Mouse (Mus musculus) limb, embryonic 13.5 days (tissue): Measurements from ENCODE around the gene Arhgef26. TPM values are rescaled to one million over a fixed set of nuclear protein-coding genes. Genes with fewer than 3 reads are reported as not detected.

Experiments
- ATAC-seq: fragments of 200-750 bp; cut with Nextera tagmentation; 2 replicates; pipeline ENCODE4 v1.8.0; 2017; ENCODE audit warnings: low read depth, moderate number of reproducible peaks, moderate TSS enrichment; ENCODE audit not compliant: low FRiP score
- H3K27ac ChIP-seq: fragments of 300-500 bp; sonication (generic); 2 replicates; pipeline ENCODE4 v1.5.1; 2015; ENCODE audit warnings: inconsistent platforms, mild to moderate bottlenecking, moderate library complexity
- H3K27me3 ChIP-seq: fragments of 300-500 bp; sonication (generic); 2 replicates; pipeline ENCODE4 v1.6.1; 2015; ENCODE audit warnings: mild to moderate bottlenecking, inconsistent platforms
- H3K36me3 ChIP-seq: fragments of 300-500 bp; sonication (generic); 2 replicates; pipeline ENCODE4 v1.6.1; 2015; ENCODE audit warnings: inconsistent platforms, mild to moderate bottlenecking, moderate library complexity
- H3K4me1 ChIP-seq: fragments of 300-500 bp; sonication (generic); 2 replicates; pipeline ENCODE4 v1.6.1; 2015; ENCODE audit warnings: inconsistent platforms
- H3K4me2 ChIP-seq: fragments of 300-500 bp; sonication (generic); replicated peaks from 2 replicates; pipeline ENCODE4 v1.6.1; 2015; ENCODE audit warnings: inconsistent platforms, mild to moderate bottlenecking, moderate library complexity
- H3K4me3 ChIP-seq: fragments of 300-500 bp; sonication (generic); 2 replicates; pipeline ENCODE4 v1.5.1; 2015; ENCODE audit warnings: moderate library complexity, mild to moderate bottlenecking, inconsistent platforms
- H3K9ac ChIP-seq: fragments of 300-500 bp; sonication (generic); 2 replicates; pipeline ENCODE4 v1.6.1; 2015; ENCODE audit warnings: mild to moderate bottlenecking, inconsistent platforms
- H3K9me3 ChIP-seq: fragments of 300-500 bp; sonication (generic); 2 replicates; pipeline ENCODE4 v1.6.1; 2016; ENCODE audit warnings: inconsistent platforms
- WGBS: fragments of 180-500 bp; shearing (Covaris S2); methylation state at CpG from one replicate; pipeline ENCODE4 v1.1.7; 2015; 5-methylcytosine and 5-hydroxymethylcytosine counted together
- polyA plus RNA-seq: library from polyadenylated mRNA; unstranded; fragments of >200 nt; fragmentation: Nextera tagmentation; extraction: Ambion mirVana; gene quantifications from 2 replicates; pipeline ENCODE4 v1.2.1, GENCODE M21; 2015

Gene Arhgef26
- polyA plus RNA-seq, 1 experiment from 2014 or later, result 10.5 TPM

- H3K27ac ChIP-seq, result no peak overlapping the region
- WGBS, result 45% methylated on average over 6 of the region's 6 CpGs
- H3K9me3 ChIP-seq, result no peaks in the 10 kb centered on the region
- H3K36me3 ChIP-seq, result 0 out of 2 replicates have a peak, but pooled peaks cover 3% of the 10 kb centered on the region
- no peaks in the 10 kb centered on the region for H3K4me1 ChIP-seq
- ATAC-seq, result no peak
- no peak overlapping the region for H3K4me3 ChIP-seq
- H3K9ac ChIP-seq, result no peak overlapping the region
- H3K27me3 ChIP-seq, result no peaks in the 10 kb centered on the region
- no peak overlapping the region for H3K4me2 ChIP-seq
These were observed 10.5 kb downstream of the Arhgef26 start for GRCm38 (mm10) chr3:62348514-62349217.

DNA sequence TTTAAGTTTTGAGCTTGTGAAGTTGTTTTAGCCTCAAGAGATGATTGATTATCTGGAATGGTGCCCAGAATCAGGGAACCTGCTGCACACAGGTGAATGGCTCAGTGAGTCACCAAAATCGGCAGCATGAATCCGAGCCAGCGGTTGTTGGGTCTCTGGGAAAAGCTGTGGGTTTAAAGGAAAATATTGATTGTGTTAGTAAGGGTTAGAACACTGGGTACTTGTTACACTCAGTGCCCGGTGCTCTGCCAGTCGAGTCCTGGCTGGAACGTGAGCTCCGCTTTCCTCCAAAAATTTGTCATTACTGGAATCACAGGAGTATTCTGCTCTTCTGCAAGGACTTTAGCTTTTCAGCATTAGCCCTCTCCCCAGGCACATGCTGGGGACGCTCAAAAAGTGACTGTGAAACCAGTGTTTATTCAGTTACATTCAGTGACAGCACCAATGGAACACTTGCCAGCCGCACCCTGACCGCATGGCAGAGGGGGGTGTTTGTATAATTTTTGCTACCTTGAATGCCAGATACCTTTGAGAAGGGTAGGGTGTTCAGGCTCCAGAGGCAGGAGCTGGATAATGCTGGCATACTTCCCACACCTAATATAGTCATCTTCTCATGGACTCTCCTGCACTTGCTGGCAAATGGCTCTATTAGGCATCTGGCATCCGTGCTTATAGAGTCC lies 11.2 kb downstream of the Arhgef26 start:
- H3K9me3 ChIP-seq, result no peaks in the 10 kb centered on the region
- WGBS, result 72% methylated on average over 11 of the region's 11 CpGs
- H3K36me3 ChIP-seq, result 0 out of 2 replicates have a peak, but pooled peaks cover 3% of the 10 kb centered on the region
- no peaks in the 10 kb centered on the region for H3K27me3 ChIP-seq
- H3K4me2 ChIP-seq, result no peak overlapping the region
- H3K4me1 ChIP-seq, result no peaks in the 10 kb centered on the region
- H3K4me3 ChIP-seq, result no peak overlapping the region
- no peak for ATAC-seq
- H3K27ac ChIP-seq, result no peak overlapping the region
- no peak overlapping the region for H3K9ac ChIP-seq

DNA sequence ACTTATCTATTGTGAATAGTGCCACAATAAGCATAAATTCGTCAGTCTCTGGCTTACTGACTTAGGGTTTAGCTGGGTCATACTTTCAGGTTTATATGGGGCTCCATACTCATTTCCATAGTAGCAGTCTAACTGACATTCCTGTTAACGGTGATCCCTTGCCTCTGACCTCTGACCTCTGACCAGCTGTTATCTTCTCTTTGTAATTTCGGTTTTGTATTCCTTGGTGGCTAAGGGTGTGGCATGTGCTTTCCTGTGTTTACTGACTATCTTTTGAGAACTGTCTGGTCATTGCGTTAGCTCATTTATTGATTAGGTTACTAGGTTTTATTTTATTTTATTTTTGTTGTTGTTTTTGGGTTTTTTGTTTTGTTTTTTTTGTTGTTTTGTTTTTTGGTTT lies 13.9 kb downstream of the Arhgef26 start:
- Histone ChIP-seq H3K4me3 (no peak overlapping the region), H3K9me3 (no peaks in the 10 kb centered on the region), H3K27me3 (no peaks in the 10 kb centered on the region), H3K36me3 (0 out of 2 replicates have a peak, but pooled peaks cover 3% of the 10 kb centered on the region), H3K9ac (no peak overlapping the region), H3K27ac (no peak overlapping the region), H3K4me1 (no peaks in the 10 kb centered on the region; the same call in 1 of the 2 replicates), H3K4me2 (no peak overlapping the region)
- 79% methylated on average over 4 of the region's 4 CpGs for WGBS
- no peak for ATAC-seq

DNA sequence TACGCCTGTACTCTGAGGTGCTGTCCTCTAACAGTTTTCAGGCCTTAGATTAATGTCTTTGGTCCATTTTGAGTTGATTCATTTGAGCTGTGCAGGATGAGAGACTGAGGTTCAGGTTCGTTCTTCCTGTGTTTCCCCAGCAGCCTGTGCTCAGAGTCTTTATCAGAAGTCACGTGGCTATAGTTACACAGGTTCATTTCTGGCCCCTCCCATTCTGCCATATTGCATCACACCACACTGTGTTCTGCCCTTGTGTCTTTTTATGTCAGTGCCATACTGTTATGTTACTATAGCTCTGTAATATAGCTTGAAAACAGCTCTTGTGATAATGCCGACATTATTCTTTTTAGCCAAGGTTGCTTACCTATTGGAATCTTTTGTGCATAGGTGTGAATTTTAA lies 14.7 kb downstream of the Arhgef26 start:
- Histone ChIP-seq H3K9me3 (no peaks in the 10 kb centered on the region), H3K4me1 (no peaks in the 10 kb centered on the region; the same call in 1 of the 2 replicates), H3K36me3 (0 out of 2 replicates have a peak, but pooled peaks cover 3% of the 10 kb centered on the region), H3K4me3 (no peak overlapping the region), H3K27ac (no peak overlapping the region), H3K4me2 (no peak overlapping the region), H3K9ac (no peak overlapping the region), H3K27me3 (no peaks in the 10 kb centered on the region)
- ATAC-seq, result no peak
- 92% methylated on average over 4 of the region's 4 CpGs for WGBS

DNA sequence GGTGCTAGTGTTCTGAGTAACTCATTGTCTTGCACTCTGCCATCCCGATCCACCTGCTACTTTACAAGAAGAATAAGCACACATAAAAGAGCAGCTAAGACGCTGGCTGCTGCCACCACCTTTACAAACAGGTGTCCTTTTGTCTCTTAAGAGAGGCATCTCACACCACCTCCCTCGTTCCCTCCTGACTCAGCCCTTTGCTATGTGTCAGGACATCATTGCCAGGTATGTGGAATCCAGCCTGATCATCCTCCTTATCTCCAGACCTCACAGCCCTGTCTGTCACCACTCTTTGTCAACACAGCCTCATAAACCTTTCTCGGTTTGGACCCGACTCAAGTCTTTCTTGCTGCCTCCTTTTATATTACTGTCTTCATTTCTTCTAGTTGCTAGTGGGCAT lies 29.7 kb downstream of the Arhgef26 start:
- Histone ChIP-seq H3K4me2 (no peak overlapping the region), H3K4me1 (no peaks in the 10 kb centered on the region), H3K27me3 (no peaks in the 10 kb centered on the region), H3K36me3 (no peaks in the 10 kb centered on the region), H3K9ac (no peak overlapping the region), H3K4me3 (no peak overlapping the region), H3K27ac (no peak overlapping the region), H3K9me3 (no peaks in the 10 kb centered on the region)
- ATAC-seq, result no peak
- 72% methylated on average over 5 of the region's 5 CpGs for WGBS

DNA sequence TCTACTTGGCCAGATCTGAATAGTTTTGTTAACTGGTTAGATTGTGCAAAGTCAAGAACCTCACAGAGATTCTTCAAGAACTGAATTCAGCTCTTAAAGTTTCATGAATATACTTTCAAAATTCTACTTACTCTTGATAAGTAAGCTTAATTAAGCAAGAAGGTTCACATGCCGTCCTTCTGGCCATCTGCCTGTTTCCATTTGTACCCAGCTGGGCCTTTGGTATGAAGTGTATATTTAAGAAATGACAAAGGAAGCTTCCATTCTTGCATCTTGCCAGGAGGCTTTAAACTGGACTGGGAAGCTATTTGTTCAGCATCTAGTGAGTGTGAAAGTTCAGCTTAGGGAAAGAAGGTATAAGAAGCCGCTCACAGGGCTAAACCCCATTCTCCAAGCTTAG lies 34.7 kb downstream of the Arhgef26 start:
- Histone ChIP-seq H3K4me1 (no peaks in the 10 kb centered on the region), H3K9me3 (no peaks in the 10 kb centered on the region), H3K27ac (no peak overlapping the region), H3K27me3 (no peaks in the 10 kb centered on the region), H3K4me2 (no peak overlapping the region), H3K4me3 (no peak overlapping the region), H3K36me3 (no peaks in the 10 kb centered on the region), H3K9ac (no peak overlapping the region)
- no peak for ATAC-seq
- WGBS, result 87% methylated on average over 2 of the region's 2 CpGs

GRCm38 (mm10) chr3:62374346-62374745 lies 36.2 kb downstream of the Arhgef26 start:
- Histone ChIP-seq H3K27ac (no peak overlapping the region), H3K36me3 (no peaks in the 10 kb centered on the region), H3K4me2 (no peak overlapping the region), H3K4me1 (no peaks in the 10 kb centered on the region), H3K9ac (no peak overlapping the region), H3K27me3 (no peaks in the 10 kb centered on the region), H3K9me3 (no peaks in the 10 kb centered on the region), H3K4me3 (no peak overlapping the region)
- no peak for ATAC-seq
- 96% methylated on average over 4 of the region's 4 CpGs for WGBS

DNA sequence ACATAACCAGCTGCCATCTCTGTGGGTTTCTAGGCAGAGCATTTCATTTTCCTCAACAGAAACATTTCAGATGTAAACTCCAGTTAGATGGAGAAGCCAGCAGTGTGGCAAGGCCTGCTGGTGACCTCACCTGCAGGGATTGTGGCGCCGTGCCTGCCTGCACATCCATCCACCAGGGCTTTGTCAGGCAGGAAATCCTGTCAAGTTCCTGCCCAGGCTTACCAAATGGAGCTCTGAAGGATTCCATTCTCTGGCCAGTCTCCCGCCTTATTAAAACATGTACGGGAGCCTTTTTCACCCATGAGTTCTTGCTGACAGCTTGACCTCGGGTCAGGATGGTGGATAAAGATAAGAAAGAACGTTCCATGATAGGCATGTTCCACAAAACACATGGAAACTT lies 36.7 kb downstream of the Arhgef26 start:
- no peaks in the 10 kb centered on the region for H3K36me3 ChIP-seq
- no peak for ATAC-seq
- no peaks in the 10 kb centered on the region for H3K4me1 ChIP-seq
- H3K27ac ChIP-seq, result no peak overlapping the region
- H3K4me3 ChIP-seq, result no peak overlapping the region
- no peaks in the 10 kb centered on the region for H3K27me3 ChIP-seq
- 72% methylated on average over 6 of the region's 6 CpGs for WGBS
- H3K9me3 ChIP-seq, result no peaks in the 10 kb centered on the region
- H3K4me2 ChIP-seq, result no peak overlapping the region
- H3K9ac ChIP-seq, result no peak overlapping the region

- WGBS, result 86% methylated on average over 2 of the region's 2 CpGs
- Histone ChIP-seq H3K4me3 (no peak overlapping the region), H3K4me1 (no peaks in the 10 kb centered on the region), H3K9me3 (no peaks in the 10 kb centered on the region), H3K27me3 (no peaks in the 10 kb centered on the region), H3K27ac (no peak overlapping the region), H3K36me3 (no peaks in the 10 kb centered on the region), H3K9ac (no peak overlapping the region), H3K4me2 (no peak overlapping the region)
- ATAC-seq, result no peak
These were observed 38.6 kb downstream of the Arhgef26 start for GRCm38 (mm10) chr3:62376719-62377118.

DNA sequence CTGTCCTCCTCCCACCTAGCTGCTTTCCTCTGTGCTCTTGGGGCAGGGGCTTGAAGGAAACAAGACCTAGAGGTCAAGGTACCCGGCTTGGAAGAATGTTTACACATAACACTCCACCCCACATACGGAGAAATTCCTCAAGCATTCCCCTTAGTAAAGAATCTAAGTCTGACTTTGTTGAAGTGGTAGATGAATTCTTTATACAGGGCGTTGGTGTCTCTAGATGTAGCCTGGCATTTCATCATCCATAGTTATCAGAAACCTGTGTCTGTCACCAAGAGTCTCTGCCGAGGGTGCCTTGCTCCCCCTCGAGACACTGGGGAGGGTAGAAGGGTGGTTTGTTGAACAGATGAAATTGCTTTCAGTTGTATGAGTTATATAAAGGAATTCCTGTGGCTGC lies 41.8 kb downstream of the Arhgef26 start:
- Histone ChIP-seq H3K27ac (no peak overlapping the region), H3K9ac (no peak overlapping the region), H3K4me1 (no peaks in the 10 kb centered on the region), H3K9me3 (no peaks in the 10 kb centered on the region), H3K4me2 (no peak overlapping the region), H3K4me3 (no peak overlapping the region), H3K27me3 (no peaks in the 10 kb centered on the region), H3K36me3 (no peaks in the 10 kb centered on the region; the same call in 1 of the 2 replicates)
- no peak for ATAC-seq
- 32% methylated on average over 5 of the region's 5 CpGs for WGBS

DNA sequence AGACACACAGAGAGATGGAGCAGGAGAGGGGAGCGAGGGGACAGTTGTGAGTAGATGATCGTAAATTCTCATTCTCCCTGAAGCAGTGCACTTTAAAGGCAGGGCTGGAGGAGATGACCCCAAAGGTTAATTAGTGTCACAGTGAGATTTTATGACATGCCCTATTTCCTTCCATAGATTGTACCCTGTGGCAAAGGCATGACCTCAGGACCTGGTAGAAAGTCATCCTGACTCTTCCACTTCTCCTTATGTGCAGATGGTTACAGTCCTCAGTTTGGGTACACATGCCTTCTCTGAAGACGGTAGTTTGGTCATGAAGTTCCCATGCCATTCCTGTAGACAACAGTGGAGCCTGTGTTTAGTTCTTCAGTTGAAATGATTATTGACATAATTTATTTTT lies 42.3 kb downstream of the Arhgef26 start:
- Histone ChIP-seq H3K9me3 (no peaks in the 10 kb centered on the region), H3K9ac (no peak overlapping the region), H3K27ac (no peak overlapping the region), H3K4me2 (no peak overlapping the region), H3K27me3 (no peaks in the 10 kb centered on the region), H3K4me3 (no peak overlapping the region), H3K4me1 (no peaks in the 10 kb centered on the region), H3K36me3 (no peaks in the 10 kb centered on the region; the same call in 1 of the 2 replicates)
- ATAC-seq, result no peak
- WGBS, result 35% methylated on average over 3 of the region's 3 CpGs

GRCm38 (mm10) chr3:62382853-62383252 lies 44.7 kb downstream of the Arhgef26 start:
- Histone ChIP-seq H3K9ac (no peak overlapping the region), H3K27ac (no peak overlapping the region), H3K27me3 (no peaks in the 10 kb centered on the region), H3K9me3 (no peaks in the 10 kb centered on the region), H3K36me3 (no peaks in the 10 kb centered on the region; the same call in 1 of the 2 replicates), H3K4me1 (no peaks in the 10 kb centered on the region), H3K4me2 (no peak overlapping the region), H3K4me3 (no peak overlapping the region)
- ATAC-seq, result no peak
- 91% methylated on average over 1 of the region's 1 CpGs for WGBS
